Mouse (Mus musculus): ENCODE data around the gene Eaf1.

GRCm38 (mm10) chr14:31462886-31463285, 31.3 kb upstream of the Eaf1 start:
- TF ChIP-seq CTCF (IDR thresholded peaks at IDR 0.05; ENCODE audit: low read depth): no peak
- no peak for TF ChIP-seq EP300 (optimal IDR thresholded peaks at IDR 0.05)
